Mouse (Mus musculus): ENCODE data around the gene Agpat3. TPM values are rescaled to one million over a fixed set of nuclear protein-coding genes. Genes with fewer than 3 reads are reported as not detected.

Gene Agpat3
- polyA plus RNA-seq (2014; fragmentation: Illumina TruSeq; extraction: RNeasy Lipid Tissue Mini Kit (QIAGEN cat#74804); ENCODE audit: low read depth, low replicate concordance) = 234 TPM

GRCm38 (mm10) chr10:78351887-78352665, at the start of gene Agpat3:
Agpat3 (minus strand) TSS chr10:78352489.

GRCm38 (mm10) chr10:78244438-78245224, 107.7 kb downstream of the Agpat3 start, which contains the start of gene Trappc10:
Trappc10 (minus strand) TSS chr10:78244641.

Other genes starting within 250 kb of the Agpat3 start
- 102 TPM for gene D10Jhu81e, start 182.7 kb downstream of the Agpat3 start, polyA plus RNA-seq (2014; fragmentation: Illumina TruSeq; extraction: RNeasy Lipid Tissue Mini Kit (QIAGEN cat#74804); ENCODE audit: low read depth, low replicate concordance)
- gene Pwp2, start 167.3 kb downstream of the Agpat3 start, polyA plus RNA-seq (2014; fragmentation: Illumina TruSeq; extraction: RNeasy Lipid Tissue Mini Kit (QIAGEN cat#74804); ENCODE audit: low read depth, low replicate concordance) = 7.1 TPM
- gene Trappc10, start 107.8 kb downstream of the Agpat3 start, polyA plus RNA-seq (2014; fragmentation: Illumina TruSeq; extraction: RNeasy Lipid Tissue Mini Kit (QIAGEN cat#74804); ENCODE audit: low read depth, low replicate concordance) = 38.6 TPM
- 190 TPM for gene Rrp1, start 60.6 kb upstream of the Agpat3 start, polyA plus RNA-seq (2014; fragmentation: Illumina TruSeq; extraction: RNeasy Lipid Tissue Mini Kit (QIAGEN cat#74804); ENCODE audit: low read depth, low replicate concordance)
- 230 TPM for gene Cstb, start 73.2 kb upstream of the Agpat3 start, polyA plus RNA-seq (2014; fragmentation: Illumina TruSeq; extraction: RNeasy Lipid Tissue Mini Kit (QIAGEN cat#74804); ENCODE audit: low read depth, low replicate concordance)
- gene Pdxk, start 112.5 kb upstream of the Agpat3 start, polyA plus RNA-seq (2014; fragmentation: Illumina TruSeq; extraction: RNeasy Lipid Tissue Mini Kit (QIAGEN cat#74804); ENCODE audit: low read depth, low replicate concordance) = 53.0 TPM
- not detected for gene Olfr1358, start 164.9 kb upstream of the Agpat3 start, polyA plus RNA-seq (2014; fragmentation: Illumina TruSeq; extraction: RNeasy Lipid Tissue Mini Kit (QIAGEN cat#74804); ENCODE audit: low read depth, low replicate concordance)
- gene Ilvbl, start 221.9 kb upstream of the Agpat3 start, polyA plus RNA-seq (2014; fragmentation: Illumina TruSeq; extraction: RNeasy Lipid Tissue Mini Kit (QIAGEN cat#74804); ENCODE audit: low read depth, low replicate concordance) = 62.0 TPM
- gene Syde1, start 239.5 kb upstream of the Agpat3 start, polyA plus RNA-seq (2014; fragmentation: Illumina TruSeq; extraction: RNeasy Lipid Tissue Mini Kit (QIAGEN cat#74804); ENCODE audit: low read depth, low replicate concordance) = 18.3 TPM

Data from adipose tissue, adult 10 weeks (tissue).